Mouse (Mus musculus): ENCODE measurements around the gene Nab2. TPM values are rescaled to one million over a fixed set of nuclear protein-coding genes. Genes with fewer than 3 reads are reported as not detected.

Gene Nab2
- total RNA-seq, 2 experiments from 2014 or later: 19.7 to 32.0 TPM

DNA sequence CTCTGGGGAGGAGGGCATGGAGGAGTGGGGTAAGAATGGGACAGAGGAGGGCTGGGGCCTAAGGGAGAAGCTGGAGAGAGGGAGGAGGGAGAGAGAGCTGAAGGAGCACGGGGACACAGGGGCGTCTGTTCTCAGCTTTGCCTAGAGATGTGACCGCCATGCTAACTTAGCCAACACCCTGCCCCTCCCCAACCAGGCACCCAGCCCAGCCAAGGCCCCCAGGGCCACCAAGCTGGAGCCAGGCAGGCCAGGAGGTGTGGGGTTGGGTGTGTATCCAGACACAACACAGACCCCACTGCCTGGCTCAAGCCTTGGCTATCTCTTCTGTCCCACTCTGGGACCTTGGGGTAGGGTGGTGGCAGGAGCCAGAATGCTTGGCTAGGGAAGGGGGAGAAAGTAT, 52.8 kb downstream of the Nab2 start:
- DNase-seq: peak in 1 of 2 experiments; percentile 46

DNA sequence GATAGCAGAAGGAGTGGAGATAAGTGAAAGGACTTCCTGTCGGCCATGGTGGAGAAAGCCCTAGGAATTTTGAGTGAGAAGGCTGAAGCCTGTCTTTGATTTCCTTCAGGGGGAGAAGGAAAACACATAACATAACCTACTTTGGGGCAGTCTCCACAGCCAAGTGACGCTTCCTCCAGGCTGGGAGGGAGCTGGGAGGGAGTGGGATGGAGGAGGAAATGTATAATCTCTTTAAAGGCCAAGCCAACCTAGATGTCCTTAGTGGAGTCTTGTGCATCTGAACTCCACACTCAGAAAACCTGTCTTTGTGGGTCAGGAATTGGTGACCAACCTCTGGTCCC, 53.4 kb downstream of the Nab2 start:
- no peak for DNase-seq

DNA sequence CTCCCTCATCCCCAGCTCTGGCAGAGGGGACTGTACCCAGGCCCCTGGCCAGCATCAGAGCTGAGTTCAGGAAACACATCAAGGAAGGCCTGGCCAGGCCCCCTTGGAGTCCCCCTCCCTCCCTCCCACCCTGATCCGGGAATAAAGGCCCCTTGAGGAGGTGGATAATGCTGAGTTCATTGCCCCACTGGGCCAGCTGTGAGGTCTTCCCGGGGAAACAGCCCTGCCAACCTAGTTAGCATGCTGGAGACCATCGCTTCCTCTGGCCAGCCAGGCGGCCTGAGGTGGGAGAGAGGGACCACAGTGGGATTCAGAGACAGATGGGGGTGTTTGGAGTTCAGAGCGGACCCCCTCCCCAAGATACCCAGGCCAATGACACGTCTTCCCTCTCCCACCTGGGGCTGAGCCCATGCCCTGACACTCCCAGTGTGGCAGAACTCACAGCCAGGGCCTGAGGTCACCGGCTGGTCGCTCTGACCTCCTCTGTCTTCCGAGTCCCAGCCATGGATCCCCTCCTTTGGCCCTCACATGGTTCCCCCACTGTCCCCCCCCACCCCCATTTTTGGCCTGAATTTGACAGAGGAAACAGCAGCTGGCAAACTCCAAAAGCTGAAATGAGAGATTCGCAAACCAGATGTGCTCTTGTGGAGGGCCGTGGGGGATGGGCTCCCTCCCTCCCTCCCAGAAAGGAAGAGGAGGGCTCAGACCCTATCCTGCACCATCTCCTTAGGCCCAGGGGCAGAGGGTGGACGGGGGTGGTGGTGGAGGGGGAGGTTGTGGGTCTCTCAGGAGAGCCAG, 53.9 kb downstream of the Nab2 start:
- DNase-seq: no peak

DNA sequence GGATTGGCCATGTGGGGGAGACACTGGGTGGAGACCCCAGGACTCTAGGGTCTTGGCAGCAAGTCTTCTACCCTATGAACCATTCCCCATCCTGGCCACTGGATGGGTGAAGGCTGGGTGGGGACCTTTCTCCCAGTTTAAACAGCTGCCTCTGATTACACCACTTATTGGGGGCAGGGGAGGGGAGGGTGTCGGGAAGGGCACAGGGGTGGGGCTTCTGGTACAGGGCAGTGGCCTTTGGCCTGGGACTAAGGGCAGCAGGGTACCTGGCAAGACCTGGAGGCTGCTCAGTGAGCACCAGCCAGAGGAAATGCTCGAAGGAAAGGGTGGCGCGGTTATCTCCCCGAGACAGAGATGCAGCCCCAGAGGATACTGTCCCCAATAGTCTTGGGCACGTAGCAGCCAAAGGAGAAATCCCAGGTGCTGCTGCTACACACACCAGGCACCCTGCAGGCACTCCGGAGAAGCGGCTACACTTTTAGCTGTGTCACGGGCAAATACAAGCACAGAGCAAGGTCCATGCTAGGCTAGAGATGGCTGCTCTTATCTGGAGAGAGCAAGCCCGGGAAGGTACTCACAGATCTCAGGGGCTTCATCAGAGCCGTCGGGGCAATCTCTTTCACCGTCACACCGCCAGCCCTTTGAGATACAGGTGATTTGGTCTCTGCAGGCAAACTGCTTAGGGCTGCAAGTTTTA, 56.1 kb downstream of the Nab2 start:
- DNase-seq: peak in 1 of 2 experiments; percentile 54

Other genes with a start within 250 kb of the Nab2 start
- gene Stac3, start 166.9 kb downstream of the Nab2 start, total RNA-seq (2021): 1 to 10 TPM; 2.2 to 3.4 TPM
- gene Ndufa4l2, start 153.6 kb downstream of the Nab2 start, total RNA-seq (2021): 10 to 100 TPM; 29.7 to 45.6 TPM
- gene Shmt2, start 146.1 kb downstream of the Nab2 start, total RNA-seq (2021): 10 to 100 TPM; 46.8 to 47.1 TPM
- 1 to 10 TPM; 5.0 to 6.3 TPM for gene Nxph4, start 134.0 kb downstream of the Nab2 start, total RNA-seq (2021)
- gene Lrp1, start 47.4 kb downstream of the Nab2 start, total RNA-seq (2021): 100 to 1,000 TPM; 192 to 251 TPM
- 10 to 100 TPM; 93.2 to 99.8 TPM for gene Stat6, start 25.6 kb downstream of the Nab2 start, total RNA-seq (2021)
- 1 to 10 TPM; 6.5 to 7.3 TPM for gene Nemp1, start 1.7 kb downstream of the Nab2 start, total RNA-seq (2021)
- gene Myo1a, start 36.6 kb upstream of the Nab2 start, total RNA-seq (2021): 10 to 100 TPM in 1 of 2 experiments, under 1 TPM in 1; 0.95 to 13.8 TPM
- gene Tac2, start 55.9 kb upstream of the Nab2 start, total RNA-seq (2021): under 1 TPM in 1 of 2 experiments, not detected in 1; 0.43 TPM
- gene Zbtb39, start 71.0 kb upstream of the Nab2 start, total RNA-seq (2021): 10 to 100 TPM; 10.2 to 12.7 TPM
- gene Gpr182, start 83.2 kb upstream of the Nab2 start, total RNA-seq (2021): 10 to 100 TPM in 1 of 2 experiments, 1 to 10 TPM in 1; 7.3 to 10.9 TPM
- gene Rdh1, start 91.2 kb upstream of the Nab2 start, total RNA-seq (2021): 1 to 10 TPM in 1 of 2 experiments, under 1 TPM in 1; 0.63 to 1.2 TPM
- 1 to 10 TPM; 1.2 to 2.3 TPM for gene Rdh16f1, start 91.2 kb upstream of the Nab2 start, total RNA-seq (2021)
- gene Rdh9, start 107.8 kb upstream of the Nab2 start, total RNA-seq (2021): under 1 TPM in 1 of 2 experiments, not detected in 1; 0.36 TPM
- gene Rdh16, start 132.6 kb upstream of the Nab2 start, total RNA-seq (2021): under 1 TPM; 0.43 to 0.53 TPM
- under 1 TPM in 1 of 2 experiments, not detected in 1; 0.23 TPM for gene Rdh19, start 181.4 kb upstream of the Nab2 start, total RNA-seq (2021)
- not detected for gene Rdh16f2, start 197.9 kb upstream of the Nab2 start, total RNA-seq (2021)
- gene Rdh7, start 220.2 kb upstream of the Nab2 start, total RNA-seq (2021): under 1 TPM in 1 of 2 experiments, not detected in 1; 0.40 TPM
- under 1 TPM; 0.56 to 0.76 TPM for gene Sdr9c7, start 229.9 kb upstream of the Nab2 start, total RNA-seq (2021)